ENCODE assay signal across 8 mouse cellular contexts in genomic region chr10:82631133-82631532, GRCm38 (mm10). TPM values are rescaled to one million over a fixed set of nuclear protein-coding genes. Genes with fewer than 3 reads are reported as not detected.
DNase-seq lines count a peak whose midpoint lies in the region; ATAC-seq and TF ChIP-seq lines count a peak whose summit lies in the region.

No protein-coding gene starts in this region.

- ATAC-seq in heart, embryonic 15.5 days (replicated peaks; ENCODE audit: insufficient number of reproducible peaks, insufficient read depth, low FRiP score, low read depth): no peak
- ATAC-seq in G1E (ENCODE audit: extremely low read depth, insufficient number of reproducible peaks, low FRiP score, poor library complexity, severe bottlenecking): no peak
- ATAC-seq in hindbrain, embryonic 12.5 days (ENCODE audit: low FRiP score): no peak
- ATAC-seq in midbrain, embryonic 11.5 days (ENCODE audit: low FRiP score): no peak

- peak overlapping the region; percentile 61 for H3K4me2 ChIP-seq in heart, embryonic 15.5 days
- peak overlapping the region; percentile 86 for H3K4me2 ChIP-seq in hindbrain, embryonic 12.5 days (replicated peaks)
- H3K4me2 ChIP-seq in midbrain, embryonic 11.5 days: peak overlapping the region; percentile 67

- H3K27me3 ChIP-seq in heart, embryonic 15.5 days: no peaks in the 10 kb centered on the region
- no peaks in the 10 kb centered on the region for H3K27me3 ChIP-seq in G1E (ENCODE audit: insufficient read depth, low read length)
- H3K27me3 ChIP-seq in hindbrain, embryonic 12.5 days: no peaks in the 10 kb centered on the region
- H3K27me3 ChIP-seq in midbrain, embryonic 11.5 days (ENCODE audit: control insufficient read depth, insufficient read depth, low read length): no peaks in the 10 kb centered on the region

- WGBS in heart, embryonic 15.5 days: 79% methylated on average over 7 of the region's 7 CpGs
- 85% methylated on average over 7 of the region's 7 CpGs for WGBS in hindbrain, embryonic 12.5 days
- whole genome bisulfite sequencing in midbrain, embryonic 11.5 days: 81% methylated on average over 7 of the region's 7 CpGs

- H3K4me3 ChIP-seq in heart, embryonic 15.5 days: peak overlapping the region; percentile 89
- H3K4me3 ChIP-seq in G1E (ENCODE audit: low read depth, low read length): peak overlapping the region; percentile 81; the same call in 1 of the 2 replicates
- H3K4me3 ChIP-seq in hindbrain, embryonic 12.5 days: peak overlapping the region; percentile 78
- H3K4me3 ChIP-seq in midbrain, embryonic 11.5 days (ENCODE audit: low read depth, low read length): peak overlapping the region; percentile 65; the same call in 1 of the 2 replicates

- no peaks in the 10 kb centered on the region for H3K9me3 ChIP-seq in heart, embryonic 15.5 days (replicated peaks)
- no peaks in the 10 kb centered on the region for H3K9me3 ChIP-seq in G1E (replicated peaks)
- no peaks in the 10 kb centered on the region for H3K9me3 ChIP-seq in hindbrain, embryonic 12.5 days (replicated peaks)
- H3K9me3 ChIP-seq in midbrain, embryonic 11.5 days (ENCODE audit: control insufficient read depth, low read length): no peaks in the 10 kb centered on the region; the same call in 1 of the 2 replicates

- H3K27ac ChIP-seq in heart, embryonic 15.5 days: no peak overlapping the region
- no peak overlapping the region for H3K27ac ChIP-seq in hindbrain, embryonic 12.5 days
- H3K27ac ChIP-seq in midbrain, embryonic 11.5 days (ENCODE audit: low read depth, low read length): no peak overlapping the region

- H3K36me3 ChIP-seq in heart, embryonic 15.5 days: peaks cover 14% of the 10 kb centered on the region; the same call in 1 of the 2 replicates
- peaks cover 45% of the 10 kb centered on the region for H3K36me3 ChIP-seq in G1E (replicated peaks)
- peaks cover 33% of the 10 kb centered on the region for H3K36me3 ChIP-seq in hindbrain, embryonic 12.5 days
- H3K36me3 ChIP-seq in midbrain, embryonic 11.5 days (ENCODE audit: control insufficient read depth, insufficient read depth, low read length): peaks cover 6% of the 10 kb centered on the region; the same call in 1 of the 2 replicates

- no peak for DNase-seq in heart, postnatal 36 days
- no peak for DNase-seq in G1E (ENCODE audit: low spot score)
- DNase-seq in midbrain, embryonic 11.5 days (ENCODE audit: low spot score, missing footprints): no peak
- DNase-seq in retina, embryonic 14.5 days (ENCODE audit: low spot score): no peak
- no peak for DNase-seq in cerebellum, postnatal 10 days
- no peak for DNase-seq in gastrocnemius, postnatal 14 days

- peaks cover 17% of the 10 kb centered on the region for H3K4me1 ChIP-seq in heart, embryonic 15.5 days (replicated peaks)
- H3K4me1 ChIP-seq in G1E (ENCODE audit: insufficient read depth, low read depth, low read length): peaks cover 30% of the 10 kb centered on the region
- H3K4me1 ChIP-seq in hindbrain, embryonic 12.5 days: peaks cover 17% of the 10 kb centered on the region
- H3K4me1 ChIP-seq in midbrain, embryonic 11.5 days (ENCODE audit: control insufficient read depth, insufficient read depth, low read length): peaks cover 12% of the 10 kb centered on the region

- H3K9ac ChIP-seq in heart, embryonic 15.5 days: peak overlapping the region; percentile 14
- H3K9ac ChIP-seq in hindbrain, embryonic 12.5 days: no peak overlapping the region
- peak overlapping the region; percentile 86; the same call in 1 of the 2 replicates for H3K9ac ChIP-seq in midbrain, embryonic 11.5 days (ENCODE audit: low read length)

- TF ChIP-seq CTCF in G1E (IDR thresholded peaks at IDR 0.05; ENCODE audit: low read depth, low read length): no peak

- intact Hi-C loops in heart, postnatal 36 days (cut with DNase I): no loop called here
- intact Hi-C loops in gastrocnemius, postnatal 14 days (cut with DNase I; ENCODE audit: low total_unique reads): no loop called here

RNA-seq across cellular contexts. Expression of gene Tdg, which starts 1.5 kb away (rescaled TPM):
- polyA plus RNA-seq in heart, embryonic 15.5 days (2015; fragmentation: Nextera tagmentation; extraction: Ambion mirVana): 59.4 and 73.4 TPM in 2 replicates
- total RNA-seq in heart, postnatal 36 days (2021): 10 to 100 TPM; 13.0 to 14.7 TPM
- total RNA-seq in G1E (2014; fragmentation: Nextera tagmentation) (40.9 and 62.2 TPM in 2 replicates), G1E (2017) (15.7 and 18.8 TPM in 2 replicates)
- 16.7 and 16.9 TPM in 2 replicates for polyA plus RNA-seq in G1E (2012)
- 247 and 255 TPM in 2 replicates for polyA plus RNA-seq in hindbrain, embryonic 12.5 days (2016; fragmentation: Nextera tagmentation; extraction: Ambion mirVana)
- polyA plus RNA-seq in midbrain, embryonic 11.5 days (2014; fragmentation: Nextera tagmentation; extraction: Ambion mirVana): 340 and 352 TPM in 2 replicates
- 10 to 100 TPM; 16.2 to 18.8 TPM for total RNA-seq in gastrocnemius, postnatal 14 days (2021)

RNA-seq across cellular contexts. Expression of gene 1190007I07Rik, which starts 8.1 kb away (rescaled TPM):
- 34.7 and 42.3 TPM in 2 replicates for polyA plus RNA-seq in heart, embryonic 15.5 days (2015; fragmentation: Nextera tagmentation; extraction: Ambion mirVana)
- 10 to 100 TPM; 25.3 to 28.8 TPM for total RNA-seq in heart, postnatal 36 days (2021)
- total RNA-seq in G1E (2014; fragmentation: Nextera tagmentation) (4.1 and 10.5 TPM in 2 replicates), G1E (2017) (54.8 and 55.8 TPM in 2 replicates)
- polyA plus RNA-seq in G1E (2012): 58.5 and 59.5 TPM in 2 replicates
- polyA plus RNA-seq in hindbrain, embryonic 12.5 days (2016; fragmentation: Nextera tagmentation; extraction: Ambion mirVana): 31.0 and 31.2 TPM in 2 replicates
- 35.9 and 39.7 TPM in 2 replicates for polyA plus RNA-seq in midbrain, embryonic 11.5 days (2014; fragmentation: Nextera tagmentation; extraction: Ambion mirVana)
- 10 to 100 TPM; 24.4 to 26.3 TPM for total RNA-seq in gastrocnemius, postnatal 14 days (2021)

RNA-seq across cellular contexts. Expression of gene Glt8d2, which starts 59.3 kb away (rescaled TPM):
- polyA plus RNA-seq in heart, embryonic 15.5 days (2015; fragmentation: Nextera tagmentation; extraction: Ambion mirVana): 3.8 and 4.6 TPM in 2 replicates
- total RNA-seq in heart, postnatal 36 days (2021): 1 to 10 TPM; 3.7 to 6.2 TPM
- total RNA-seq in G1E (2014; fragmentation: Nextera tagmentation): 0.29 TPM in 1 of 2 replicates, not detected in the other
- 0.33 and 0.41 TPM in 2 replicates for total RNA-seq in G1E (2017)
- polyA plus RNA-seq in G1E (2012): not detected in 2 replicates
- 6.1 and 7.6 TPM in 2 replicates for polyA plus RNA-seq in hindbrain, embryonic 12.5 days (2016; fragmentation: Nextera tagmentation; extraction: Ambion mirVana)
- polyA plus RNA-seq in midbrain, embryonic 11.5 days (2014; fragmentation: Nextera tagmentation; extraction: Ambion mirVana): 2.4 and 3.3 TPM in 2 replicates
- total RNA-seq in gastrocnemius, postnatal 14 days (2021): 1 to 10 TPM; 5.4 to 6.3 TPM
